Mouse (Mus musculus) heart, postnatal 0 days (tissue): ENCODE measurements at regions not wholly inside any gene's neighbourhood (a gene's known extent, or its start where the extent isn't known, plus 50 kb on each side); places are given as distances from the start of the nearest gene placed in this dataset.

Source experiments
- CTCF ChIP-seq: IDR thresholded peaks from 2 replicates; pipeline ENCODE4 v1.5.1; 2016; ENCODE audit warnings: antibody characterized with exemption, control low read depth, low read depth
- EP300 ChIP-seq: IDR thresholded peaks from 2 replicates; pipeline ENCODE4 v1.6.1; 2016; ENCODE audit warnings: antibody characterized with exemption, low read depth

GRCm38 (mm10) chr11:19073887-19074564, 55.2 kb upstream of the Meis1 start:
- no peak for TF ChIP-seq CTCF
- no peak for TF ChIP-seq EP300
